Mouse (Mus musculus) left cerebral cortex, postnatal 25 days (tissue): ENCODE data around the gene Glyatl3. TPM values are rescaled to one million over a fixed set of nuclear protein-coding genes. Genes with fewer than 3 reads are reported as not detected.

Experiments used
- DNase-seq, 2 experiments: peaks; one replicate each; pipeline ENCODE4 v3.0.0; 2022; ENCODE audit warnings: low spot score in 2 of 2, mixed read lengths in 1 of 2
- intact Hi-C: fragments of 180-260 bp; cut with DNase I; formaldehyde crosslinking; loops from one replicate; pipeline ENCODE4 v1.15.1; 2025
- total RNA-seq, 2 experiments: library from RNA; stranded (reverse); gene quantifications; 2 replicates each; pipeline ENCODE4 v1.2.3; 2021

Gene Glyatl3
- total RNA-seq, 2 experiments from 2014 or later = not detected

DNA sequence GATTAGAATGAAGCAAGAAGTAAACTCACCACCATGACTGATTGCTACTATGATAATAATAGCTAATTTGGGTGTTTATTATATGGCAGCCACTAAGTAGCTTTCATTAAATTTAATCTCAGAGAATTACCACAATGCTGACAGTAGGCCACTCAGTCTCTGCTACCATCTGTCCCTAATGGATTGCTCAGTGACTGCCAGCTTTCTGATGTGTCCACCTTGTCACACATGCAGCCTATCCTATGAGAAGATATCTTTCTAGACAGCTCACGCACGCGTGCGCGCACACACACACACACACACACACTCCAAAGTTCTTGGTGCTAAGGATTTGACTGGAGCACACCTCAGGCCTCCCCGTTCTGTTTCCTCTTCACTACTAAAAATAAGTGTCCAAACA, 41.5 kb downstream of the Glyatl3 start:
- intact Hi-C loops = no loop called here
- DNase-seq = no peak

DNA sequence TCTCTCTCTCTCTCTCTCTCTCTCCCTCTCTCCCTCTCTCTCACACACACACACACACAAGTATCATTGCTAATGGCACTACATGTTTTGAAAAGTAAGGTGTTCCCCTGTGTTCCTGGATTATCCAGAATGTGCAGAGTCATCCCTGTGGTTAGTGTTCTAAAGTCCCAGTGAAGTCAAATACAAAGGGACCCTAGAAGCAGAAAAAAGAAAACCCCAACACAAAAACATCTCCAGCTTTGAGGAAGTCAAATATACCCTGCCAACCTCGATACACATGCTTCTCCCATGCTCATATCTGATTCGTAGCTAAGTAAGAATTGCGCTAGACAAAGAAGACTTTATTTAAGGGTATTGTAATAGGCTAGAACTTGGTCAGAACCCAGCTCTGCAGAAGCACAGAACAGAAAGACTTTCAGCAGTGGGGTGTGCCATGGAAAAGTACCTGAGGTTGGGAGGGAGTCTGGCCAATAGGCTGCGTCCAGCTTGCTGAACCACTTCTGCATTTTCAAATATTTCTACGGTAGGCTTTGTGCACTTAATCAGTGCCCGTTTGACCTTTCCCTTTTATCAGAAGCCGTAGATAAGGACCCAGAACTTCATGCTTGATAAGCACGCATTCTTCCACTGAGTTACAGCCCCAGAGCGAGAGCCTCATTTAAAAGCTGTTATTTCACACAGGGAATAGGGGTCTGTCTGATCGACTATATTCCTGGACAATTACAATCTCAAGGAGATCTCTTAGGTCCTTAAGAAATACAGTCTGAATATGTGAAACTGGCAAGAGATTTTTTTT, 45.0 kb downstream of the Glyatl3 start:
- DNase-seq = no peak
- intact Hi-C loops = no loop called here

DNA sequence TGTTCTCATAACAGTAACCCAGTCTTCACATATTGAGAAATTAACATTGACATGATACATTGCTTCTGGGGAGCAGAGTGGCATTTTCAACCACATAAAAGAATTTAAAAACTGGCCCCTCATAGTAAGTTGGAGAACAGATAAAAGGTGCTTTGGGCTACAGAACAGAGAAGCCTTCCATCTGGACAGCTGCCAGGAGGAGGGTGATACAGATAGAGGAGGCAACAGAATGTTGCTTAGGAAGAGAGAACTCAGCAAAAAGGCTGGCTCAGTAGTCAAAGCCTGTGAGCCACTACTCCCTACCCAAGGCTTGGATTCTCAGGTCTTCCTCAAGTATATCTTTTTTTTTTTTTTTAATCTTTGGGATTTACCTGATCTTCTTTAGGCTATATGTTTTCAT, 59.1 kb downstream of the Glyatl3 start:
- intact Hi-C loops = no loop called here
- no peak for DNase-seq

Other genes starting within 250 kb of the Glyatl3 start
- not detected for gene Esp1, start 187.2 kb downstream of the Glyatl3 start, total RNA-seq
- gene Crisp2, start 107.3 kb downstream of the Glyatl3 start, total RNA-seq = not detected
- gene Rhag, start 103.2 kb downstream of the Glyatl3 start, total RNA-seq = not detected
- not detected for gene 9130008F23Rik, start 33.8 kb downstream of the Glyatl3 start, total RNA-seq
- gene Mut, start 20.3 kb upstream of the Glyatl3 start, total RNA-seq = 10 to 100 TPM; 40.3 to 41.9 TPM
- gene Cenpq, start 20.7 kb upstream of the Glyatl3 start, total RNA-seq = 1 to 10 TPM; 5.2 to 5.6 TPM